Mouse (Mus musculus): ENCODE results near the gene Olfr195. TPM values are rescaled to one million over a fixed set of nuclear protein-coding genes. Genes with fewer than 3 reads are reported as not detected.

The Olfr195 gene
- polyA plus RNA-seq, 1 experiment from 2014 or later = not detected

DNA sequence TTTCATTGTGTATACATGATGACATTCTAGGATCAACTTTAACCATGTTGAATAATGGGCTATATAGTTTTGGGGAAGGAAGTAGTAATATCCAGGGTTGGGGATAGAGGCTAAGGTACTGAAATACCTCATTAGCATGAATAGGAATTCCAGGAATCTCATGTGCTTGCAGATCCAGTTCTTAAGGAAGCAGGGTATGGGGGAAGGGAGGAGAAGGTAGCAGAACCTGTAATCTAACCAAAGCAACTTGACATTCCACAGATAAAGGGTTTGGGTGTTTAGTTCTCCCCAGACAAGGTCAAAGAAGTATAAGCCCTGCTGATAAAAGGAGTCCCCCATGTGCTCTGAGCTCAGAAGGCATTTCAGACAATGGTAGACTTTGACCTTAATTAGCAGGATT, 5.7 kb upstream of the Olfr195 start:
- Histone ChIP-seq H3K4me1 (replicated peaks; ENCODE audit: control insufficient read depth, insufficient read depth) (no peaks in the 10 kb centered on the region), H3K9ac (ENCODE audit: low read length) (no peak overlapping the region), H3K4me3 (ENCODE audit: low read depth, low read length) (no peak overlapping the region), H3K9me3 (ENCODE audit: control insufficient read depth, low read length) (no peaks in the 10 kb centered on the region), H3K27ac (replicated peaks) (no peak overlapping the region), H3K27me3 (ENCODE audit: control insufficient read depth, insufficient read depth, low read length) (no peaks in the 10 kb centered on the region), H3K4me2 (replicated peaks; ENCODE audit: low read depth) (no peak overlapping the region), H3K36me3 (ENCODE audit: control insufficient read depth, insufficient read depth, low read length) (no peaks in the 10 kb centered on the region)
- DNase-seq (ENCODE audit: low spot score) (no peak), ATAC-seq (ENCODE audit: low FRiP score, low TSS enrichment) (no peak)
- no peak for TF ChIP-seq CTCF (IDR thresholded peaks at IDR 0.05; ENCODE audit: low read depth)

DNA sequence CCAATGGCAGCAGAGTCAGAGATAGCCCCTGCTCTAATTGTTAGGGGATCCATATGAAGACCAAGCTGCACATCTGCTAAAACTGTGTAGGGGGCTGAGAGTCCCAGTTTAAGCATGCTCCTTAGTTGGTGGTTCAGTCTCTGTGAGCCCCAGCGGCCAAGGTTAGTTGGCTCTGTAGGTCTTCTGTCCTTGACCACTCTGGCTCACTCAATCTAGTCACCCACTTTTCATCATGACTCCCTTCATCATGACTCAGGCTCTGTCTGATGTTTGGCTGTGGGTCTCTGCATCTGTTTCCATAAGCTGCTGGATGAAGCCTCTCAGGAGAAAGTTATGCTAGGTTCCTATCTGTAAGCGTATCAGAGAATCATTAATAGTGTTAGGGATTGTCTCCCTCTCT, 5.2 kb downstream of the Olfr195 start:
- DNase-seq (ENCODE audit: low spot score) = no peak
- Histone ChIP-seq H3K36me3 (ENCODE audit: control insufficient read depth, insufficient read depth, low read length) (no peaks in the 10 kb centered on the region), H3K4me3 (ENCODE audit: low read depth, low read length) (no peak overlapping the region), H3K27ac (replicated peaks) (no peak overlapping the region), H3K9ac (ENCODE audit: low read length) (no peak overlapping the region), H3K4me1 (replicated peaks; ENCODE audit: control insufficient read depth, insufficient read depth) (no peaks in the 10 kb centered on the region), H3K4me2 (replicated peaks; ENCODE audit: low read depth) (no peak overlapping the region), H3K9me3 (ENCODE audit: control insufficient read depth, low read length) (no peaks in the 10 kb centered on the region), H3K27me3 (ENCODE audit: control insufficient read depth, insufficient read depth, low read length) (no peaks in the 10 kb centered on the region)
- TF ChIP-seq CTCF (IDR thresholded peaks at IDR 0.05; ENCODE audit: low read depth) = no peak
- TF ChIP-seq EP300 (optimal IDR thresholded peaks at IDR 0.05) = no peak
- no peak for ATAC-seq (ENCODE audit: low FRiP score, low TSS enrichment)
- WGBS = 88% methylated on average over 2 of the region's 2 CpGs

DNA sequence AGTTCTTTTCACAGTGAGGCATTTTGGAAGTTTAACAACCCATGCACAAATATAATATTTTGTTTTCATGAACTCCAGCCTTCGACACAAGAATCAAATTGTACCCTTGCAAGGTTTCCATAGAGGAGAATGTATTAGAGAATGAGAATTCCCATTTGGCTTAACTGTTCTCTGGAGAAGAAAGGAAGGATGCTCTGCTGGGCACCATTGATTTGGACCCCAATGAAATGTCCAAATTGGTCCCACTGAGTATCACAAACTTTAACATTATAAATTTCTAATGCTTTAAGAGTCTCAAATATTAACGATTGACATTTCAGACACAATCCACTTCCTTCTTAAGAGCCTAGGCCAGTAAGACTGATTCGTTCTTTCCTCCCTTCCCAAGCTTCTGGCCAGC, 23.5 kb downstream of the Olfr195 start, which contains the start of gene Olfr196:
Gene Olfr196 (minus strand): TSS at position 101 of the 400 bp plus-strand sequence.
- Histone ChIP-seq H3K4me2 (replicated peaks; ENCODE audit: low read depth) (no peak within 1 kb of the TSS), H3K9me3 (ENCODE audit: control insufficient read depth, low read length) (no peaks in the 10 kb centered on the region), H3K27ac (replicated peaks) (no peak within 1 kb of the TSS), H3K4me3 (ENCODE audit: low read depth, low read length) (no peak within 1 kb of the TSS), H3K9ac (ENCODE audit: low read length) (no peak within 1 kb of the TSS), H3K27me3 (ENCODE audit: control insufficient read depth, insufficient read depth, low read length) (no peaks in the 10 kb centered on the region), H3K4me1 (replicated peaks; ENCODE audit: control insufficient read depth, insufficient read depth) (no peaks in the 10 kb centered on the region), H3K36me3 (ENCODE audit: control insufficient read depth, insufficient read depth, low read length) (no peaks in the 10 kb centered on the region)
- TF ChIP-seq CTCF (IDR thresholded peaks at IDR 0.05; ENCODE audit: low read depth) = no peak
- ATAC-seq (ENCODE audit: low FRiP score, low TSS enrichment) = no peak
- no peak for DNase-seq (ENCODE audit: low spot score)
- WGBS = 67% methylated on average over 3 of the region's 3 CpGs

Other genes with a start within 250 kb of the Olfr195 start
- gene Olfr181, start 218.3 kb upstream of the Olfr195 start, polyA plus RNA-seq (2015; fragmentation: Nextera tagmentation; extraction: Ambion mirVana) = not detected in 2 replicates
- gene Olfr180, start 217.7 kb upstream of the Olfr195 start, polyA plus RNA-seq (2015; fragmentation: Nextera tagmentation; extraction: Ambion mirVana) = not detected in 2 replicates
- not detected in 2 replicates for gene Olfr183, start 151.7 kb upstream of the Olfr195 start, polyA plus RNA-seq (2015; fragmentation: Nextera tagmentation; extraction: Ambion mirVana)
- not detected in 2 replicates for gene Olfr186, start 116.8 kb upstream of the Olfr195 start, polyA plus RNA-seq (2015; fragmentation: Nextera tagmentation; extraction: Ambion mirVana)
- gene Olfr187, start 107.3 kb upstream of the Olfr195 start, polyA plus RNA-seq (2015; fragmentation: Nextera tagmentation; extraction: Ambion mirVana) = not detected in 2 replicates
- not detected in 2 replicates for gene Olfr190, start 69.0 kb upstream of the Olfr195 start, polyA plus RNA-seq (2015; fragmentation: Nextera tagmentation; extraction: Ambion mirVana)
- not detected in 2 replicates for gene Olfr191, start 57.2 kb upstream of the Olfr195 start, polyA plus RNA-seq (2015; fragmentation: Nextera tagmentation; extraction: Ambion mirVana)
- gene Olfr193, start 35.2 kb upstream of the Olfr195 start, polyA plus RNA-seq (2015; fragmentation: Nextera tagmentation; extraction: Ambion mirVana) = not detected in 2 replicates
- not detected in 2 replicates for gene Olfr194, start 26.0 kb upstream of the Olfr195 start, polyA plus RNA-seq (2015; fragmentation: Nextera tagmentation; extraction: Ambion mirVana)
- gene Olfr196, start 23.4 kb downstream of the Olfr195 start, polyA plus RNA-seq (2015; fragmentation: Nextera tagmentation; extraction: Ambion mirVana) = not detected in 2 replicates
- gene Olfr198, start 56.5 kb downstream of the Olfr195 start, polyA plus RNA-seq (2015; fragmentation: Nextera tagmentation; extraction: Ambion mirVana) = not detected in 2 replicates
- gene Olfr199, start 72.7 kb downstream of the Olfr195 start, polyA plus RNA-seq (2015; fragmentation: Nextera tagmentation; extraction: Ambion mirVana) = not detected in 2 replicates
- gene Olfr201, start 125.6 kb downstream of the Olfr195 start, polyA plus RNA-seq (2015; fragmentation: Nextera tagmentation; extraction: Ambion mirVana) = not detected in 2 replicates
- gene Olfr202, start 139.7 kb downstream of the Olfr195 start, polyA plus RNA-seq (2015; fragmentation: Nextera tagmentation; extraction: Ambion mirVana) = not detected in 2 replicates
- not detected in 2 replicates for gene Olfr203, start 151.8 kb downstream of the Olfr195 start, polyA plus RNA-seq (2015; fragmentation: Nextera tagmentation; extraction: Ambion mirVana)
- not detected in 2 replicates for gene Olfr204, start 171.2 kb downstream of the Olfr195 start, polyA plus RNA-seq (2015; fragmentation: Nextera tagmentation; extraction: Ambion mirVana)
- not detected in 2 replicates for gene Olfr205, start 184.1 kb downstream of the Olfr195 start, polyA plus RNA-seq (2015; fragmentation: Nextera tagmentation; extraction: Ambion mirVana)
- not detected in 2 replicates for gene Olfr206, start 202.2 kb downstream of the Olfr195 start, polyA plus RNA-seq (2015; fragmentation: Nextera tagmentation; extraction: Ambion mirVana)
- gene Olfr209, start 216.9 kb downstream of the Olfr195 start, polyA plus RNA-seq (2015; fragmentation: Nextera tagmentation; extraction: Ambion mirVana) = not detected in 2 replicates

Data from stomach, postnatal 0 days (tissue).